ENCODE assay signal across 8 mouse cellular contexts in genomic region chr5:112277906-112278470, GRCm38 (mm10). TPM values are rescaled to one million over a fixed set of nuclear protein-coding genes. Genes with fewer than 3 reads are reported as not detected.
DNase-seq lines count a peak whose midpoint lies in the region; ATAC-seq lines count a peak whose summit lies in the region.

No protein-coding gene starts in this region.

- no peaks in the 10 kb centered on the region for H3K36me3 ChIP-seq in lung, embryonic 16.5 days (ENCODE audit: control insufficient read depth, insufficient read depth, low read length)
- H3K36me3 ChIP-seq in intestine, embryonic 15.5 days, result no peaks in the 10 kb centered on the region
- no peaks in the 10 kb centered on the region for H3K36me3 ChIP-seq in neural tube, embryonic 13.5 days

- no peaks in the 10 kb centered on the region for H3K9me3 ChIP-seq in lung, embryonic 16.5 days (ENCODE audit: control insufficient read depth, low read length)
- no peaks in the 10 kb centered on the region for H3K9me3 ChIP-seq in intestine, embryonic 15.5 days
- no peaks in the 10 kb centered on the region for H3K9me3 ChIP-seq in neural tube, embryonic 13.5 days

- H3K4me1 ChIP-seq in lung, embryonic 16.5 days (replicated peaks; ENCODE audit: control insufficient read depth, insufficient read depth, low read length), result peaks cover 22% of the 10 kb centered on the region
- H3K4me1 ChIP-seq in intestine, embryonic 15.5 days (replicated peaks), result peaks cover 27% of the 10 kb centered on the region
- H3K4me1 ChIP-seq in neural tube, embryonic 13.5 days (replicated peaks), result peaks cover 62% of the 10 kb centered on the region

- peak overlapping the region; percentile 73 for H3K4me2 ChIP-seq in lung, embryonic 16.5 days (ENCODE audit: low read depth, low read length)
- H3K4me2 ChIP-seq in intestine, embryonic 15.5 days (replicated peaks), result peak overlapping the region; percentile 76
- peak overlapping the region; percentile 91 for H3K4me2 ChIP-seq in neural tube, embryonic 13.5 days

- DNase-seq in adrenal gland, postnatal 25 days, result peak; percentile 12
- DNase-seq in adrenal gland, adult 18-20 months (ENCODE audit: low spot score in 2 of 2), result no peak
- no peak for DNase-seq in lung, postnatal 4 days
- no peak for DNase-seq in urinary bladder, postnatal 4 days (ENCODE audit: low spot score in 2 of 2)
- DNase-seq in gastrocnemius, adult 18-20 months (ENCODE audit: low spot score), result no peak

- H3K4me3 ChIP-seq in lung, embryonic 16.5 days (ENCODE audit: low read length), result peak overlapping the region; percentile 85
- H3K4me3 ChIP-seq in intestine, embryonic 15.5 days (replicated peaks), result peak overlapping the region; percentile 78; the same call in 1 of the 2 replicates
- 0 out of 2 replicates have a peak overlapping the region, but pooled peaks have one; percentile 72 for H3K4me3 ChIP-seq in neural tube, embryonic 13.5 days

- no peak for ATAC-seq in lung, embryonic 16.5 days (ENCODE audit: low read depth)
- no peak for ATAC-seq in intestine, embryonic 15.5 days
- no peak for ATAC-seq in neural tube, embryonic 13.5 days (ENCODE audit: low read depth)

- H3K27me3 ChIP-seq in lung, embryonic 16.5 days (ENCODE audit: control insufficient read depth, insufficient read depth, low read depth, low read length), result no peaks in the 10 kb centered on the region
- H3K27me3 ChIP-seq in intestine, embryonic 15.5 days (replicated peaks), result 0 out of 2 replicates have a peak, but pooled peaks cover 2% of the 10 kb centered on the region
- H3K27me3 ChIP-seq in neural tube, embryonic 13.5 days, result peaks cover 7% of the 10 kb centered on the region; the same call in 1 of the 2 replicates

- H3K27ac ChIP-seq in lung, embryonic 16.5 days (ENCODE audit: low read length), result no peak overlapping the region
- H3K27ac ChIP-seq in intestine, embryonic 15.5 days, result no peak overlapping the region
- H3K27ac ChIP-seq in neural tube, embryonic 13.5 days (replicated peaks), result no peak overlapping the region

- 78% methylated on average over 11 of the region's 11 CpGs for WGBS in lung, embryonic 16.5 days
- WGBS in intestine, embryonic 15.5 days, result 76% methylated on average over 11 of the region's 11 CpGs
- WGBS in neural tube, embryonic 13.5 days, result 86% methylated on average over 11 of the region's 11 CpGs

- peak overlapping the region; percentile 86; the same call in 1 of the 2 replicates for H3K9ac ChIP-seq in lung, embryonic 16.5 days (ENCODE audit: low read length)
- H3K9ac ChIP-seq in intestine, embryonic 15.5 days, result no peak overlapping the region
- peak overlapping the region; percentile 81; the same call in 1 of the 2 replicates for H3K9ac ChIP-seq in neural tube, embryonic 13.5 days

RNA-seq across cellular contexts. Expression of gene Tpst2, which starts 1.5 kb away (rescaled TPM):
- total RNA-seq in adrenal gland, postnatal 25 days (2021), result 144 and 210 TPM in 2 replicates
- 100 to 1,000 TPM; 208 to 233 TPM for total RNA-seq in adrenal gland, adult 18-20 months (2021)
- 66.8 and 67.9 TPM in 2 replicates for polyA plus RNA-seq in lung, embryonic 16.5 days (2015; fragmentation: Nextera tagmentation; extraction: Ambion mirVana)
- polyA plus RNA-seq in intestine, embryonic 15.5 days (2015; fragmentation: Nextera tagmentation; extraction: Ambion mirVana), result 43.1 and 45.3 TPM in 2 replicates
- 28.9 and 29.5 TPM in 2 replicates for polyA plus RNA-seq in neural tube, embryonic 13.5 days (2015; fragmentation: Nextera tagmentation; extraction: Ambion mirVana)
- 10 to 100 TPM; 16.0 to 22.4 TPM for total RNA-seq in gastrocnemius, adult 18-20 months (2021)

RNA-seq across cellular contexts. Expression of gene Crybb1, which starts 22.4 kb away (rescaled TPM):
- 1.1 and 2.7 TPM in 2 replicates for total RNA-seq in adrenal gland, postnatal 25 days (2021)
- total RNA-seq in adrenal gland, adult 18-20 months (2021), result 1 to 10 TPM; 3.2 to 3.3 TPM
- 3.1 and 3.5 TPM in 2 replicates for polyA plus RNA-seq in lung, embryonic 16.5 days (2015; fragmentation: Nextera tagmentation; extraction: Ambion mirVana)
- polyA plus RNA-seq in intestine, embryonic 15.5 days (2015; fragmentation: Nextera tagmentation; extraction: Ambion mirVana), result 1.9 and 2.4 TPM in 2 replicates
- 4.5 and 7.6 TPM in 2 replicates for polyA plus RNA-seq in neural tube, embryonic 13.5 days (2015; fragmentation: Nextera tagmentation; extraction: Ambion mirVana)
- 1 to 10 TPM; 1.2 to 1.9 TPM for total RNA-seq in gastrocnemius, adult 18-20 months (2021)

RNA-seq across cellular contexts. Expression of gene Cryba4, which starts 25.7 kb away (rescaled TPM):
- total RNA-seq in adrenal gland, postnatal 25 days (2021), result 14.8 and 16.5 TPM in 2 replicates
- 100 to 1,000 TPM in 1 of 2 experiments, 10 to 100 TPM in 1; 95.8 to 126 TPM for total RNA-seq in adrenal gland, adult 18-20 months (2021)
- 0.84 and 1.0 TPM in 2 replicates for polyA plus RNA-seq in lung, embryonic 16.5 days (2015; fragmentation: Nextera tagmentation; extraction: Ambion mirVana)
- polyA plus RNA-seq in intestine, embryonic 15.5 days (2015; fragmentation: Nextera tagmentation; extraction: Ambion mirVana), result 1.7 and 1.8 TPM in 2 replicates
- 3.4 and 4.0 TPM in 2 replicates for polyA plus RNA-seq in neural tube, embryonic 13.5 days (2015; fragmentation: Nextera tagmentation; extraction: Ambion mirVana)
- under 1 TPM; 0.57 to 0.68 TPM for total RNA-seq in gastrocnemius, adult 18-20 months (2021)

RNA-seq across cellular contexts. Expression of gene Tfip11, which starts 48.2 kb away (rescaled TPM):
- 33.3 and 38.6 TPM in 2 replicates for total RNA-seq in adrenal gland, postnatal 25 days (2021)
- total RNA-seq in adrenal gland, adult 18-20 months (2021), result 10 to 100 TPM; 38.6 to 41.8 TPM
- polyA plus RNA-seq in lung, embryonic 16.5 days (2015; fragmentation: Nextera tagmentation; extraction: Ambion mirVana), result 31.1 TPM in 2 replicates
- polyA plus RNA-seq in intestine, embryonic 15.5 days (2015; fragmentation: Nextera tagmentation; extraction: Ambion mirVana), result 25.5 and 26.2 TPM in 2 replicates
- 29.7 and 34.2 TPM in 2 replicates for polyA plus RNA-seq in neural tube, embryonic 13.5 days (2015; fragmentation: Nextera tagmentation; extraction: Ambion mirVana)
- 10 to 100 TPM; 13.0 to 13.2 TPM for total RNA-seq in gastrocnemius, adult 18-20 months (2021)
